10 mouse cellular contexts compared by ENCODE assay signal in the genomic region with DNA sequence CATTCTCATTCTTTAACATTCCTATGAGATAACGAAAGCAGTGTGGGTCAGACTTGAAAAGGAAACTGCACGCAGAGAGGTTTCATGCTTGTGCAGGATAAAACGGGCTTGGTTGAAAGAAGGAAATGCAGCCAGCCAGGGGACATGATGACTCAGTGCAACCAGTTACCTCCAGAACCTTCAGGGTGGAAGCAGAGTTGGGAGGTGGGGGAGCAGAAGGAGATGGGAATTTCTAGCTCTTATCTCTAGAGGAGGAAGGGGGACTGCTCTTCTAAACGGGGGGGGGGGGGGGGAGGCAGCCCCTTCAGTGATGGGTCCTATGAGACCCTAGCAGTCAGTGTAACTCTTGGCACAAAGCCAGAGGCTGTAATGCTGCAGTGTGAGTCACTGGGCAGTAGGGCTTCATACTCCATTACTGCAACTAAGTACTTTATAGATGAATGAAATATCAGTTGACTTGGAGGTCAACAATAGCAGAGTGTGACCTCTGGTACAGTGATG. TPM values are rescaled to one million over a fixed set of nuclear protein-coding genes. Genes with fewer than 3 reads are reported as not detected.
A peak's percentile ranks its signal among the peaks of the same experiment; 100 is the strongest.
DNase-seq lines count a peak whose midpoint lies in the region; ATAC-seq and TF ChIP-seq lines count a peak whose summit lies in the region.
"Had no signal": no experiment of that assay in that cellular context is flagged by ENCODE, and none has a peak within 500 bp of the region (broad histone marks: within the 10 kb centered on the region; RNA-seq: fewer than 3 reads in every experiment).

No protein-coding gene starts in this region.

- 5% methylated on average over 4 of the region's 4 CpGs for WGBS in liver, postnatal 0 days (ENCODE audit: insufficient replicate concordance)

- TF ChIP-seq EP300 in liver, postnatal 0 days (IDR thresholded peaks at IDR 0.05; ENCODE audit: low read depth) = no peak

- no peak overlapping the region for H3K4me3 ChIP-seq in liver, postnatal 0 days (ENCODE audit: low read depth, low read length)

- peak; percentile 13 for DNase-seq in embryo, embryonic 11 days
- no peak for DNase-seq in embryo, embryonic 9.5 days (ENCODE audit: extremely low spot score)
- peak; percentile 19 to 56 for DNase-seq in urinary bladder, adult 18-20 months (ENCODE audit: low spot score in 2 of 2)
- DNase-seq in urinary bladder, adult 2 months (ENCODE audit: low spot score) = no peak
- DNase-seq in liver, postnatal 0 days = no peak
- peak; percentile 15 for DNase-seq in telencephalon, adult 2 months (ENCODE audit: low read depth, low spot score)
- DNase-seq in cerebellum, postnatal 10 days = no peak

- no peaks in the 10 kb centered on the region; the same call in 1 of the 2 replicates for H3K4me1 ChIP-seq in liver, postnatal 0 days (ENCODE audit: insufficient read depth)

- H3K4me2 ChIP-seq in liver, postnatal 0 days (ENCODE audit: low read depth, low read length) = peak overlapping the region; percentile 23

- no peaks in the 10 kb centered on the region for H3K27me3 ChIP-seq in liver, postnatal 0 days (ENCODE audit: insufficient read depth, low read length)

- ATAC-seq in inflammation-experienced regulatory T-cells, adult 6 months = peak; percentile 36
- peak; percentile 55; the same call in 1 of the 2 replicates for ATAC-seq in liver, postnatal 0 days

- H3K9ac ChIP-seq in liver, postnatal 0 days (replicated peaks) = no peak overlapping the region

- H3K27ac ChIP-seq in liver, postnatal 0 days (ENCODE audit: low read depth) = no peak overlapping the region

- H3K9me3 ChIP-seq in liver, postnatal 0 days (ENCODE audit: low read length) = no peaks in the 10 kb centered on the region

- H3K36me3 ChIP-seq in liver, postnatal 0 days (replicated peaks; ENCODE audit: insufficient read depth, low read length) = no peaks in the 10 kb centered on the region

- TF ChIP-seq CTCF in liver, postnatal 0 days (IDR thresholded peaks at IDR 0.05; ENCODE audit: low read depth) = no peak

RNA-seq across cellular contexts. Expression of gene Ifnb1, which starts 6.8 kb away (rescaled TPM):
- polyA plus RNA-seq in urinary bladder, adult 2 months (2012; rRNA removed) = not detected in 2 replicates
- polyA plus RNA-seq in inflammation-experienced regulatory T-cells, adult 6 months (2017; shearing (Covaris generic)) = not detected
- not detected in 2 replicates for polyA plus RNA-seq in liver, postnatal 0 days (2015; fragmentation: Nextera tagmentation; extraction: Ambion mirVana)
- polyA plus RNA-seq: gonadal fat pad, adult 2 months; testis, adult 2 months had no signal

RNA-seq across cellular contexts. Expression of gene Ifna15, which starts 42.3 kb away (rescaled TPM):
- not detected in 2 replicates for polyA plus RNA-seq in urinary bladder, adult 2 months (2012; rRNA removed)
- polyA plus RNA-seq in inflammation-experienced regulatory T-cells, adult 6 months (2017; shearing (Covaris generic)) = not detected
- polyA plus RNA-seq in liver, postnatal 0 days (2015; fragmentation: Nextera tagmentation; extraction: Ambion mirVana) = not detected in 2 replicates
- polyA plus RNA-seq: gonadal fat pad, adult 2 months; testis, adult 2 months had no signal

RNA-seq across cellular contexts. Expression of gene Ifna14, which starts 55.8 kb away (rescaled TPM):
- not detected in 2 replicates for polyA plus RNA-seq in urinary bladder, adult 2 months (2012; rRNA removed)
- polyA plus RNA-seq in inflammation-experienced regulatory T-cells, adult 6 months (2017; shearing (Covaris generic)) = not detected
- polyA plus RNA-seq in liver, postnatal 0 days (2015; fragmentation: Nextera tagmentation; extraction: Ambion mirVana) = not detected in 2 replicates
- polyA plus RNA-seq: gonadal fat pad, adult 2 months; testis, adult 2 months had no signal

Comparison
In these comparisons a context has a peak if more than half of its experiments do, and no peak if none do; other contexts are left out.
1. DNase-seq: peak in embryo, embryonic 11 days (single experiment), urinary bladder, adult 18-20 months (2 of 2) and telencephalon, adult 2 months (single experiment); none in embryo, embryonic 9.5 days (single experiment), urinary bladder, adult 2 months (single experiment), liver, postnatal 0 days (single experiment) and cerebellum, postnatal 10 days (0 of 2).